Mouse (Mus musculus) layer of hippocampus, adult 8-10 months (tissue): ENCODE results near the gene Ccdc185. TPM values are rescaled to one million over a fixed set of nuclear protein-coding genes. Genes with fewer than 3 reads are reported as not detected.

Experiments
- DNase-seq, 2 experiments: peaks; one replicate each; pipeline ENCODE4 v3.0.0; 2022; ENCODE audit warnings: low spot score in 2 of 2
- total RNA-seq, 4 experiments: library from RNA; stranded (reverse); gene quantifications; 2 replicates each; pipeline ENCODE4 v1.2.4; 2022

The Ccdc185 gene
- total RNA-seq: under 1 TPM in 3 of 4 experiments, not detected in 1; 0.18 to 0.25 (median 0.20) TPM

DNA sequence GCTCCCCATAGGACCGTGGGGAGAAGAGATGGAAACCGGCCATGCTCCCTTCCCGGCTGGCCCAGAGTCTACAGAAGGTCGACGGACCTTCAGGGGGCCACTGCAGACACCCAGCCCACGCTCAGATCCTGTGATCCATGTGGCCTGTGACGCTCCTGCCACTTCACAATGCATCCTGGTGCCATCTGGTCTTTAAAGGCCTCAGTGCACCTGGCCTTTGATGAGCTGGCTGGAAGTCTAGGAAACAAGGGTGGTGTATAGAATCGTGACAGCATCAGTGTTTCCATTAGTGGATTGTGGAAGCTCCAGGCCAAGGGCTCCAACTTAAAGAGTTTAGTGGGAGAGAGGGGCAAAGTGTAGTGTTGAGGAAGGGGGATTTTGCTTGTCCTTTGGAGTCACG, at the start of gene Ccdc185:
Gene Ccdc185, minus strand, starts transcription at position 101 of the 400 bp plus-strand sequence.
- DNase-seq: no peak

DNA sequence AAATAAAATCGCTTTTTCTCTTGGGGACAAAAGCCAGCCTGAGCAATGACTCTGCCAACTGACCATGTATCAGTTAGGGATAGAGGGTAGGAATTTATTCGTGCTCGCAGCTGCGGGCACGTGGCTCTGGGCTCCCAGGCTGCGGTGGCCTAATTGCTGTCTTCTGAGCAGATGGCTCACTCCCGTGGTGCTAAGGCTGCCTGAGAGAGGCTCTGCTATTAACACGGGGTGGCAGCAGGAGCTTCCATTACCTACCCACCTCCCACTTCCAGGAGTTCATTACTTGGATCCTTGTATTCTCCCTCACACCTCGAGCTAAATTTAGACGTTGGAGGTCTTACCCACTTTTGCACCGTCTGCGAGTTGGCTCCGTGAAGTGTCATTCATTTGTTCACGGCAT, 48.1 kb upstream of the Ccdc185 start:
- peak; percentile 33 to 44 for DNase-seq

- peak; percentile 36 to 48 for DNase-seq
Measured at GRCm38 (mm10) chr1:182794628-182795027, 45.6 kb upstream of the Ccdc185 start.

DNA sequence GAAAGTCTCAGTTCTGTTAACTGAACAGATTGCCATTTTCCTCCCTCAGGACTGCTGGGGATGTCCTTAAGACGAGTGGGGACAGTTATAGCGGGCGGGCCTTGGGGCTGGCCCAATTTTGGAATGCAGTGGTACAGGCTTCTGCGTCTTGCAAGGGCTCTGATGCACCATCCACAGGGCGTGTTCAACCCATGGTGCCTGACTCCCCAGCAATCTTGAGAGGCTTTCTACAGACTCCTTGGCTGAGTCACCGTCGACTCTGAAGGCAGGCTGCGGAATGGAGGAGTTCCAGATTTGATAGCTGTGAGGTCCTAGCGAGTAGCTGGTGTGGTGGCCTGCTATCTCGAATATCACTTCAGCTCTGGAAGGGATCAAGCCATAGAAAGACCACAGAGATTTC, 45.2 kb upstream of the Ccdc185 start:
- peak; percentile 28 to 37 for DNase-seq

GRCm38 (mm10) chr1:182792521-182793071, 43.6 kb upstream of the Ccdc185 start:
- DNase-seq: peak; percentile 72

- DNase-seq: no peak
Measured at GRCm38 (mm10) chr1:182788896-182789295, 39.9 kb upstream of the Ccdc185 start.

- DNase-seq: no peak
Measured at GRCm38 (mm10) chr1:182787030-182787429, 38.0 kb upstream of the Ccdc185 start.

- DNase-seq: no peak
Measured at GRCm38 (mm10) chr1:182785504-182785903, 36.5 kb upstream of the Ccdc185 start.

- no peak for DNase-seq
Measured at GRCm38 (mm10) chr1:182784784-182785183, 35.8 kb upstream of the Ccdc185 start.

DNA sequence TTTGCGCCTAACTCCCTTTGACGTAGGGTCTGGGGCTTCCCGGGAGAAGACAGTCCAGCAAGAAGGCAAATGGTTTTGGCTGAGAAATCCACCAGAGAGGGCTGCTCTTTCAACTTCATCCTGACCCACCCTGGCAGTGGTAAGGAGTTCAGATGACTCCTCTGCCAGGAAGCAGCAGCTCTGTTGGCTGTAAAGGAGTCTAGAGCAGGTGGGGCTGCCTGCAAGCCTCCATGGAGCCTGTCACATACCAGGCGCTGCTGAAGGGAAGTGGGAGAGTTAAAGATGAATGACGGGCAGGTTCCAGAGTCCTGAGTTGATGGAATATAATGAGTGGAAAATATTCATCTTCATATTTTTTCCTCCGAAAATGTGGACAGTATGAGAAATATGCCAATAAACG, 34.8 kb upstream of the Ccdc185 start:
- DNase-seq: no peak

DNA sequence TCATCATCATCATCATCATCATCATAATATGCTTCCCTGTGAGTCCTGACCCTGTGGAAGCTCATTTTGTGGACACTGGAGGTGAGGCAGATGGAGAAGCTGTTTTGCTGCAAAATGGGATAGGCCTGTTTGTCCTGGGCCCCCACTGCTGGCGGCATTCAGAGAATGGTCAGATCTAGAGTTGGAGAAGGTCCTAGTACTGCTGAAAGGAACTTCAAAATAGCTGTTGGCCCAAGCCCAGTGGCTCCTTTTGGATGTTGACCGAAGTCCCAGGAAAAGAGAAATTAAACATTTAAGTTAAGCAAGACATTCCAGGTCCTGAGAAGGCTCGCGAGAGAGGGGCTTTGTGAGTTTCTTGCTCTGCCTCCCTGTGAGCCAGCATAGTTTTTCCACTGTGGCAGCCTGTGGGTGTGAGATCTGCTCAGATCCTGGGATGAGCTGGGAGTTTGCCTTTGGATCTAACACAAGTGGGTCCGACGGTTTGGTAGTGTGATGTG, 30.1 kb upstream of the Ccdc185 start:
- no peak for DNase-seq

DNA sequence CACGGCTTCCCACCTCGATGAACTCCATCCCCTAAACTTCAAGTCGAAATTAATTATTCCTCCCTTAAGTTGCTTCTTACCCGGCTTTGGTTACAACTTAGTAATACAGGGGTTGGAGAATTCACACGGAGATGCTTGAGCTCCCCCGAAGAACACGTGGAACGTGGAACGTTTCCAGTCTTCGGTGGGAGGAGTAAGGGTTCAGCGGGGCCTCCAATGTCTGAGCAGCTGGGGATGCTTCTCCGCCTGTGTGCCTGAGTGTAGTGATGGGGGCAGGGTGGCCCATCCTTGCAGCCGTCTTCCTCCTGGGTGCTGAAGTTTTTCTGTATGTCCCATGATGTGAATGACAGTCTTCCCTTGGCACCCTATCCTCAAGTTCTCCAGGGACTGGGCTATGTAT, 29.2 kb upstream of the Ccdc185 start:
- DNase-seq: no peak

DNA sequence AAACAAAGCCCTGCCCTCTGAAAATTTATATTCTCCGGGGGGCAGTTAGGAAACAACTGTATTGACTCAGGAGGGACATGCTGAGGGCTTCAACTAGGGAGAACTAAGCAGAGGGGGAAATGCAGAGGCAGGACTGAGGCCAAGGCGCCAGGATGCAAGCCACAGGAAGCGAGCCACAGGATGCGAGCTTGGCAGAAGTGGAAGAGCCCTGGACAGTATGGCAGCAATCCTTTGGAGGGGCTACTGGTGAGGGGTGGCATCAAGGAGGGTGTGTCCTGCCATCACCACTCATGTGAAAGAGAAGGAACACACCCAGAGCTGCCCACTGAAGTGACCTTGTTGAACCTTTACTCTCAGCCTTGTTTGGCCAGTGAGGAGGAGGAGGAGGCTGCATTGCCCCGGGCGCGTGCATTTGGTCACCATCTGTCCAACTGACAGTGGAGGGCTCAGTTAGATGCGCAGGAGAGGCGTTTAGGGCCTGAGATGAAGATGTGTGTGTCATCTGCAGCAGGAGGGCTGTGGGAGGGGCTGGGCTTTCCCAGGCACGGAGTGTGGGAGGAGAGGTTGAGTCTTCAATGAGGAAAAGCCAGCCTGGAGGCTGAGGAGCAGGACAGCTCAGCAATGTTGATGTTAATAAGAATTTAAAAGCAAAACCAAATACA, 27.9 kb upstream of the Ccdc185 start:
- DNase-seq: no peak

- no peak for DNase-seq
Measured at GRCm38 (mm10) chr1:182775576-182775975, 26.6 kb upstream of the Ccdc185 start.

- no peak for DNase-seq
Measured at GRCm38 (mm10) chr1:182764541-182765281, 15.7 kb upstream of the Ccdc185 start.

- DNase-seq: peak; percentile 86 to 87
Measured at GRCm38 (mm10) chr1:182763716-182764461, 14.9 kb upstream of the Ccdc185 start, which contains the start of gene Susd4. Gene Susd4 (plus strand): TSS chr1:182763860.

DNA sequence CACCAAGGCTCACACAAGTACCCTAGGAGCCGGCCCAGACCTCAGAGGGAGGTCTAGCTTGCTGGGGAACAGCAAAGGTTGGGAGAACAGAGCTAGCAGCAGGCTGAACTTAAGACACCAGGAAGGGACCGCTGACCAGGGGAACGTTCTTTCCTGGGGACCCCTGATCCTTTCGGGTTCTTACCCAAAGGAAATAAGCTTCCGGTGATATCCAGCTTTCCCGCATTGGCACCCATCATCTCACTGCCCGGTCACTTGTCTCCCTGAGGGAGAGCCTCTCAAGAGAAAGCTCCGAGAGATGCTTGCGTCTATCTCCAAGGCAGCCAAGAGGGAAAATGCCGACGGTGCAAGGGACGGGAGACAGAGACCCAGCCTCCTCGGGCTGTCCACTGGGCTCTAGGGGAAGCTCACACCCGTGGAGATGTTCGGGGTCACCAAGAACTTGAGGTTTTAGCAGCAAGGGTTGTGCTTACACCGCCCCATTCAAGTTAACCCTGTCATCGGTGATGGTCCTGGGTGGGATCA, 14.3 kb upstream of the Ccdc185 start:
- no peak for DNase-seq

GRCm38 (mm10) chr1:182758783-182759182, 9.8 kb upstream of the Ccdc185 start:
- DNase-seq: no peak

- DNase-seq: no peak
Measured at GRCm38 (mm10) chr1:182754865-182755264, 5.9 kb upstream of the Ccdc185 start.

DNA sequence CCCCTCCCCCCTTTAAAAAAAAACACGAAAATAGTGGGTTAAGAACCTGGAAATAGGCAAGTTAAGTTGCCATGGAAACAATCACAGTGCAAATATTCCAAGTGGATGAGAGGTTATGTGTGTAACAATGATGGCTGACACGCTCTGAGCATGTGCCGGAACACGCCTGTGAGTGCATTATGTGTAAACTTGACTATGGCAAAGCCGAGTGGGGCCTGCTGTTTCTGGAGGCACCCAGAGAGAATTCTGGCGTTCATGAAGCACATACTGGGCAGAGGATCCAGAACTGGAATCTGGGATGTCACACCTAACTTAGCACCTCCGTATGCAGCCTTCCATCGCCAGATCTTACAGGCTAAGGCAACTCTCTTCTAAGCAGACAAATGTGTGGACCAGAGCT, 4.7 kb upstream of the Ccdc185 start:
- DNase-seq: no peak

DNA sequence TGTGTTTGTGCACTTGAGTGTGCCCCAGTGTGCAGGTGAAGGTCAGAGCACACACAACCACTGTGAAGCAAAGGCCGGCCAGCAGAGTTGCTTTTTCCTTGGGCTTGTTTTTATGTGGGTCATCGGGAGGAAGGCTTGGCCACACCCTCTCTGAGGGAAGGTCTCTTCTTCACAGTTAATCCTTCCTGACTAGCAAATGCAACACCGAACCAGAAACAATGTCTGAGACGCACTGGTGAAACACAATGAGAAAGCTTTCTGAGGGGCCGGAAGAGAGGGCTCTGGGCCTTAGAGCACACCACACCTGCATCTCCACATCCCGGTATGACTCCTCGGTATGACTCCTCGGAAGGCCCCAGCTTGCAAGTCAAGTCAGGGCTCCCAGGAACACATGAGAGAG, 2.3 kb upstream of the Ccdc185 start:
- no peak for DNase-seq
